Mouse (Mus musculus) hindbrain, embryonic 12.5 days (tissue): ENCODE results near the gene Phlda1. TPM values are rescaled to one million over a fixed set of nuclear protein-coding genes. Genes with fewer than 3 reads are reported as not detected.
"Not testable (repeated sequence)": the region's sequence is repeated elsewhere in the genome, so short reads cannot be mapped to it uniquely, and the experiment has no call there.

Source experiments
- ATAC-seq: fragments of 200-750 bp; cut with Nextera tagmentation; 2 replicates; pipeline ENCODE4 v1.8.0; 2017; ENCODE audit warnings: moderate TSS enrichment; ENCODE audit not compliant: low FRiP score
- H3K27ac ChIP-seq: fragments of 300-500 bp; sonication (generic); 2 replicates; pipeline ENCODE4 v1.5.1; 2016; ENCODE audit warnings: mild to moderate bottlenecking
- H3K27me3 ChIP-seq: fragments of 300-500 bp; sonication (generic); 2 replicates; pipeline ENCODE4 v1.6.1; 2016; ENCODE audit warnings: mild to moderate bottlenecking
- H3K36me3 ChIP-seq: fragments of 300-500 bp; sonication (generic); 2 replicates; pipeline ENCODE4 v1.6.1; 2016; ENCODE audit warnings: mild to moderate bottlenecking
- H3K4me1 ChIP-seq: fragments of 300-500 bp; sonication (generic); 2 replicates; pipeline ENCODE4 v1.6.1; 2016
- H3K4me2 ChIP-seq: fragments of 300-500 bp; sonication (generic); replicated peaks from 2 replicates; pipeline ENCODE4 v1.6.1; 2016; ENCODE audit warnings: mild to moderate bottlenecking
- H3K4me3 ChIP-seq: fragments of 300-500 bp; sonication (generic); 2 replicates; pipeline ENCODE4 v1.5.1; 2016; ENCODE audit warnings: mild to moderate bottlenecking
- H3K9ac ChIP-seq: fragments of 300-500 bp; sonication (generic); 2 replicates; pipeline ENCODE4 v1.6.1; 2016; ENCODE audit warnings: mild to moderate bottlenecking, moderate library complexity
- H3K9me3 ChIP-seq: fragments of 300-500 bp; sonication (generic); replicated peaks from 2 replicates; pipeline ENCODE4 v1.6.1; 2016; ENCODE audit warnings: mild to moderate bottlenecking
- WGBS: fragments of 180-500 bp; shearing (Covaris S2); methylation state at CpG from one replicate; pipeline ENCODE4 v1.1.7; 2016; 5-methylcytosine and 5-hydroxymethylcytosine counted together
- polyA plus RNA-seq: library from polyadenylated mRNA; unstranded; fragments of >200 nt; fragmentation: Nextera tagmentation; extraction: Ambion mirVana; gene quantifications from 2 replicates; pipeline ENCODE4 v1.2.1, GENCODE M21; 2016

The Phlda1 gene
- polyA plus RNA-seq, 1 experiment from 2014 or later = 42.8 TPM

- peaks cover 29% of the 10 kb centered on the region for H3K4me1 ChIP-seq
- H3K9ac ChIP-seq = no peak overlapping the region
- H3K4me3 ChIP-seq = no peak overlapping the region
- no peak overlapping the region for H3K27ac ChIP-seq
- H3K36me3 ChIP-seq = peaks cover 10% of the 10 kb centered on the region
- no peak overlapping the region for H3K4me2 ChIP-seq
- no peaks in the 10 kb centered on the region for H3K9me3 ChIP-seq
- no peaks in the 10 kb centered on the region for H3K27me3 ChIP-seq
- no peak for ATAC-seq
- WGBS = 85% methylated on average over 6 of the region's 6 CpGs
These were observed 29.0 kb upstream of the Phlda1 start for GRCm38 (mm10) chr10:111476989-111477510.

GRCm38 (mm10) chr10:111479599-111479998, 26.5 kb upstream of the Phlda1 start:
- Histone ChIP-seq H3K9ac (no peak overlapping the region), H3K9me3 (no peaks in the 10 kb centered on the region), H3K4me1 (peaks cover 18% of the 10 kb centered on the region), H3K4me2 (no peak overlapping the region), H3K27ac (no peak overlapping the region), H3K27me3 (no peaks in the 10 kb centered on the region), H3K4me3 (no peak overlapping the region), H3K36me3 (peaks cover 25% of the 10 kb centered on the region)
- WGBS = 77% methylated on average over 5 of the region's 5 CpGs
- ATAC-seq = no peak

DNA sequence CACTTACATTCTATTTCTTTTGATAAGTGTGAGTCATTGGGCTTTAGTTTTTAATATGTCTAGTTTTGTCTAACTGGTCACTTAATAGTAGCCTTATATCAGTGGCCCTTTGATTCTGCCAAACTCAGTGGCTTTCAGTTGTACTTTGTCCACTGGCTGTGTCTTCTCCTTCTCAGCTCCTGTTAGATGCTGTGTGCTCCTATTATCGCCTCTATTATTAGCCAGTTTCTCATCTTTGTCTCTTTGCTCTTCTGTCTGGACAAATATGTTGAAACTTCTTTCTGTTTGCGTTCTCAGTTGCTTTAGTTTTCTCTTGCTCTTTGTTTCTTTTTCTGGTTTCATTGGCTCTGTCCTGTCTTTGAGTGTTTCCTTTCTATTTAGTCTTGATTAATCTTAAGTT, 23.4 kb upstream of the Phlda1 start:
- no peak for ATAC-seq
- Histone ChIP-seq H3K27ac (no peak overlapping the region), H3K27me3 (no peaks in the 10 kb centered on the region), H3K4me1 (peaks cover 4% of the 10 kb centered on the region; the same call in 1 of the 2 replicates), H3K4me3 (no peak overlapping the region), H3K36me3 (peaks cover 45% of the 10 kb centered on the region), H3K9me3 (no peaks in the 10 kb centered on the region), H3K9ac (no peak overlapping the region), H3K4me2 (no peak overlapping the region)
- 92% methylated on average over 2 of the region's 2 CpGs for WGBS

- no peak overlapping the region for H3K4me2 ChIP-seq
- no peak overlapping the region for H3K27ac ChIP-seq
- no peak overlapping the region for H3K9ac ChIP-seq
- H3K4me1 ChIP-seq = peaks cover 4% of the 10 kb centered on the region; the same call in 1 of the 2 replicates
- H3K4me3 ChIP-seq = no peak overlapping the region
- no peaks in the 10 kb centered on the region for H3K9me3 ChIP-seq
- WGBS = 92% methylated on average over 5 of the region's 5 CpGs
- peaks cover 54% of the 10 kb centered on the region for H3K36me3 ChIP-seq
- H3K27me3 ChIP-seq = no peaks in the 10 kb centered on the region
- no peak for ATAC-seq
These were observed 22.0 kb upstream of the Phlda1 start for GRCm38 (mm10) chr10:111484079-111484478.

GRCm38 (mm10) chr10:111488793-111489192, 17.3 kb upstream of the Phlda1 start:
- 90% methylated on average over 2 of the region's 2 CpGs for WGBS
- no peaks in the 10 kb centered on the region for H3K27me3 ChIP-seq
- H3K4me2 ChIP-seq = no peak overlapping the region
- no peaks in the 10 kb centered on the region for H3K9me3 ChIP-seq
- H3K4me3 ChIP-seq = no peak overlapping the region
- no peak overlapping the region for H3K27ac ChIP-seq
- no peak for ATAC-seq
- H3K4me1 ChIP-seq = no peaks in the 10 kb centered on the region
- H3K9ac ChIP-seq = no peak overlapping the region
- peaks cover 67% of the 10 kb centered on the region for H3K36me3 ChIP-seq

DNA sequence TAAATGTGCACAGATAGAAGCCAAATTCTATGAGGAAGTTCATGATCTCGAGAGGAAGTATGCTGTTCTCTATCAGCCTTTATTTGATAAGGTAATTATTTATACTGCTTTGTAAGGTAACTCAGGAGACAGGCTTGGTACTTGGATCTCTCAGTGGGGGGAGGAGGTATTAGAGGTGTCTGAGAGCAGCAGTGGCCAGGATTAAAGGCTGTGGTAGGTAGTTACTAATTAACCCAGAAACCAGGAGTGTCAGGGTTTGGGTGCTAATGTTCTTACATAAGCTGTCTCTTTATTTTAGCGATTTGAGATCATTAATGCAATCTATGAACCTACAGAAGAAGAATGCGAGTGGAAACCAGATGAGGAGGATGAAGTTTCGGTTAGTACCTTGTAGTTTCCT, 16.0 kb upstream of the Phlda1 start:
- not testable (repeated sequence) for H3K27ac ChIP-seq, H3K4me1 ChIP-seq, H3K4me3 ChIP-seq, H3K4me2 ChIP-seq, H3K9ac ChIP-seq, H3K9me3 ChIP-seq, ATAC-seq, H3K27me3 ChIP-seq
- peaks cover 62% of the 10 kb centered on the region for H3K36me3 ChIP-seq
- 92% methylated on average over 4 of the region's 4 CpGs for WGBS

DNA sequence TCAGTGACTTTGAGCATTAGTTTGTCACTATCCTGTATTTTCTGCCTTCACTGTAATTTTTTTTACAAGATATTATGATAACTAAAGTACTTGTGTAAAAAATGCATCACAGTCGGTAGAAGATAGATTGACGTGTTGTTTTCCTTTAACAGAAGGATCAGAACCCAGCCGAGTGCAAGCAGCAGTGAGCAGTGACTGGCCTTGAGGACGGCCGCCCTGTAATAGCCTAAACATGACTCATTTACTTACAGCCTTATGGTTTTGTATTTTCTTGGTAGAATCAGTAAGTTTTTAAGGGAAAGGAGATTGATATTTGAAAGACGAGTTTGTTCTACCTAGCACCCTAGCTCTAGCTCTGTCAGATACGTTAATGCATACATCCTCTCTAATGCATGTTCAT, 10.2 kb upstream of the Phlda1 start:
- H3K4me1 ChIP-seq = no peaks in the 10 kb centered on the region
- H3K27me3 ChIP-seq = no peaks in the 10 kb centered on the region
- H3K9ac ChIP-seq = no peak overlapping the region
- no peak overlapping the region for H3K4me3 ChIP-seq
- WGBS = 96% methylated on average over 7 of the region's 7 CpGs
- no peak for ATAC-seq
- H3K9me3 ChIP-seq = no peaks in the 10 kb centered on the region
- H3K27ac ChIP-seq = no peak overlapping the region
- peaks cover 55% of the 10 kb centered on the region for H3K36me3 ChIP-seq
- H3K4me2 ChIP-seq = no peak overlapping the region

DNA sequence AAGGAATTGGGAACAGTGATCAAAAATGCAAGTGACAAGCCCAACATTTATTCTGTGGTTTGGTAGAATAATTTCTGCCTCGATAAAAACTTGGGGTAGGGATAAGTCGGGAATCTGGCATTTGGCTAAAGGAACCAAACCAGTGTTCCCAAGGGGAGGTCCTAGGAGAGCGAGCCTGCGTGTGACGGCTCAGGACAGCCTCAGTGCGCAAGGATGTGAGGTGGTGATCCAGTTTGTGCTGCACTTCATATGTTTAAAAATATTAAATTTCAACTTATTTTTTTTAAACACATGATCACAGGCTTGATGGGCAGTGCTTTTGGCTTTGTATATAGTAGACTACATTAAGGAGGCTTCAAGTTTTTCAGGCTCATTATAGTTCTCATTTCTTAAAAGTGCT, 6.2 kb upstream of the Phlda1 start:
- H3K4me2 ChIP-seq = no peak overlapping the region
- peaks cover 27% of the 10 kb centered on the region for H3K36me3 ChIP-seq
- H3K9me3 ChIP-seq = no peaks in the 10 kb centered on the region
- no peak overlapping the region for H3K9ac ChIP-seq
- peaks cover 5% of the 10 kb centered on the region; the same call in 1 of the 2 replicates for H3K4me1 ChIP-seq
- no peak overlapping the region for H3K27ac ChIP-seq
- no peak overlapping the region for H3K4me3 ChIP-seq
- no peak for ATAC-seq
- 68% methylated on average over 6 of the region's 6 CpGs for WGBS
- no peaks in the 10 kb centered on the region for H3K27me3 ChIP-seq

DNA sequence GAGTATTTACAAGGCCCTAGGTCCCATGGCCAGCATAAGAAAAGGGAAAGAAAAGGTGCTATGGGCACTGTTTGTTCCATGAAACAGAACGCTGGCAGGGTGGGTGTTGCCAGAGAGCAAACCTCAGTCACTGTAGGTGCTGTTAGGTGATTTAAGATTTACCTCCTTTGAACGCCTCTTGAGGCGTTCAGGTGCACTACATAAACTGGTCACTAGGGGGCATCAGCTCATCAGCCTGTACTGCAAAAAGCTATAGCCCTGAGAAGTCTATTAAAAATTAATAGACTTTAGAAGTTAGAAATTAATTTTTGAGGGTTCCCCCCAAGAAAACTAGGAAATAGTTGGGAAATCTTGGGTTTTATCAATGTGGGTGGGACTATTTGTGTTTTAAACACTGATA, 3.0 kb upstream of the Phlda1 start:
- Histone ChIP-seq H3K27ac (no peak overlapping the region), H3K4me2 (no peak overlapping the region), H3K4me1 (peaks cover 13% of the 10 kb centered on the region), H3K9ac (no peak overlapping the region), H3K27me3 (no peaks in the 10 kb centered on the region), H3K4me3 (no peak overlapping the region), H3K36me3 (0 out of 2 replicates have a peak, but pooled peaks cover 7% of the 10 kb centered on the region), H3K9me3 (no peaks in the 10 kb centered on the region)
- WGBS = 1% methylated on average over 3 of the region's 3 CpGs
- no peak for ATAC-seq

DNA sequence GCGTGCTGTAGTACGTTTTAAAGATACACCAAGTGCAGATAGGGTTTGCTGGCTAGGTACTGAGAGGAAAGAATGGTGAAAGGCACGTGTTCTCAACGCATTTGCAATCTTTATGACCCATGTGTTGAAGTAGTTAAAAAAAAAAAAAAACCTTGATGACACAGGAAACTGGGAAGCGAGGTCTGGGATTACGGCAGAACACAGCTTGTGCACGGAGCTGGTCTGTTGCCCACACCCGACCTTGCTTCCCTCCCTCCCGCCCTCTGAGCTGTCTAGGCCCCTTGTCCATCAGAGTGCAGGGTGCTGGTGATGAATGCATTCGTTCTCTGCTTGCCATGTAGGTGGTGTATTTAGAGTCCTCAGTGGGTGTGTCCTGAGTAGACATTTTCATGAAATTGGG, 2.4 kb upstream of the Phlda1 start:
- no peaks in the 10 kb centered on the region for H3K27me3 ChIP-seq
- H3K9me3 ChIP-seq = no peaks in the 10 kb centered on the region
- no peak overlapping the region for H3K4me2 ChIP-seq
- 49% methylated on average over 10 of the region's 10 CpGs for WGBS
- H3K4me3 ChIP-seq = no peak overlapping the region
- 0 out of 2 replicates have a peak, but pooled peaks cover 4% of the 10 kb centered on the region for H3K36me3 ChIP-seq
- H3K9ac ChIP-seq = no peak overlapping the region
- H3K27ac ChIP-seq = no peak overlapping the region
- no peak for ATAC-seq
- H3K4me1 ChIP-seq = peaks cover 15% of the 10 kb centered on the region

GRCm38 (mm10) chr10:111504606-111505005, 1.5 kb upstream of the Phlda1 start:
- 82% methylated on average over 1 of the region's 1 CpGs for WGBS
- ATAC-seq = no peak

GRCm38 (mm10) chr10:111505406-111505805, 680 bp upstream of the Phlda1 start:
- Histone ChIP-seq H3K27ac (no peak overlapping the region), H3K4me2 (peak overlapping the region; percentile 78), H3K27me3 (no peaks in the 10 kb centered on the region), H3K4me3 (no peak overlapping the region), H3K4me1 (peaks cover 20% of the 10 kb centered on the region), H3K9me3 (no peaks in the 10 kb centered on the region), H3K9ac (no peak overlapping the region), H3K36me3 (0 out of 2 replicates have a peak, but pooled peaks cover 4% of the 10 kb centered on the region)
- WGBS = 57% methylated on average over 7 of the region's 7 CpGs
- ATAC-seq = no peak

More at GRCm38 (mm10) chr10:111504606-111505005, 1.5 kb upstream of the Phlda1 start:
- H3K36me3 ChIP-seq = 0 out of 2 replicates have a peak, but pooled peaks cover 4% of the 10 kb centered on the region
- H3K9ac ChIP-seq = no peak overlapping the region
- H3K9me3 ChIP-seq = no peaks in the 10 kb centered on the region
- no peaks in the 10 kb centered on the region for H3K27me3 ChIP-seq
- H3K4me3 ChIP-seq = no peak overlapping the region
- H3K27ac ChIP-seq = no peak overlapping the region
- H3K4me1 ChIP-seq = peaks cover 17% of the 10 kb centered on the region
- no peak overlapping the region for H3K4me2 ChIP-seq

GRCm38 (mm10) chr10:111506926-111507459, 907 bp downstream of the Phlda1 start:
- under 1% methylated on average over 21 of the region's 23 CpGs for WGBS
- no peaks in the 10 kb centered on the region for H3K9me3 ChIP-seq
- peak overlapping the region; percentile 85 for H3K4me3 ChIP-seq
- peak overlapping the region; percentile 95 for H3K27ac ChIP-seq
- H3K27me3 ChIP-seq = no peaks in the 10 kb centered on the region
- H3K9ac ChIP-seq = peak overlapping the region; percentile 96
- H3K4me2 ChIP-seq = peak overlapping the region; percentile 78
- no peaks in the 10 kb centered on the region for H3K36me3 ChIP-seq
- ATAC-seq = peak; percentile 55
- H3K4me1 ChIP-seq = peaks cover 20% of the 10 kb centered on the region
